Mouse (Mus musculus) hindbrain, embryonic 15.5 days (tissue): ENCODE data around the gene Mapkap1. TPM values are rescaled to one million over a fixed set of nuclear protein-coding genes. Genes with fewer than 3 reads are reported as not detected.

ENCODE experiments used
- ATAC-seq: fragments of 200-750 bp; cut with Nextera tagmentation; 2 replicates; pipeline ENCODE4 v1.8.0; 2017; ENCODE audit warnings: low read depth, moderate number of reproducible peaks, moderate TSS enrichment; ENCODE audit not compliant: low FRiP score
- H3K27ac ChIP-seq: fragments of 300-500 bp; sonication (generic); replicated peaks from 2 replicates; pipeline ENCODE4 v1.5.1; 2015; ENCODE audit warnings: mild to moderate bottlenecking, inconsistent platforms
- H3K27me3 ChIP-seq: fragments of 300-500 bp; sonication (generic); 2 replicates; pipeline ENCODE4 v1.6.1; 2015; ENCODE audit warnings: control low read depth, inconsistent platforms
- H3K36me3 ChIP-seq: fragments of 300-500 bp; sonication (generic); 2 replicates; pipeline ENCODE4 v1.6.1; 2015; ENCODE audit warnings: control low read depth, inconsistent platforms
- H3K4me1 ChIP-seq: fragments of 300-500 bp; sonication (generic); replicated peaks from 2 replicates; pipeline ENCODE4 v1.6.1; 2015; ENCODE audit warnings: control low read depth, inconsistent platforms
- H3K4me2 ChIP-seq: fragments of 300-500 bp; sonication (generic); 2 replicates; pipeline ENCODE4 v1.6.1; 2015; ENCODE audit warnings: moderate library complexity, mild to moderate bottlenecking, inconsistent platforms
- H3K4me3 ChIP-seq: fragments of 300-500 bp; sonication (generic); 2 replicates; pipeline ENCODE4 v1.5.1; 2015; ENCODE audit warnings: mild to moderate bottlenecking, inconsistent platforms
- H3K9ac ChIP-seq: fragments of 300-500 bp; sonication (generic); 2 replicates; pipeline ENCODE4 v1.6.1; 2015; ENCODE audit warnings: inconsistent platforms
- H3K9me3 ChIP-seq: fragments of 300-500 bp; sonication (generic); 2 replicates; pipeline ENCODE4 v1.6.1; 2016; ENCODE audit warnings: control low read depth, inconsistent platforms
- WGBS: fragments of 180-500 bp; shearing (Covaris S2); methylation state at CpG from one replicate; pipeline ENCODE4 v1.1.7; 2015; 5-methylcytosine and 5-hydroxymethylcytosine counted together
- polyA plus RNA-seq: library from polyadenylated mRNA; unstranded; fragments of >200 nt; fragmentation: Nextera tagmentation; extraction: Ambion mirVana; gene quantifications from 2 replicates; pipeline ENCODE4 v1.2.1, GENCODE M21; 2015

Gene Mapkap1
- polyA plus RNA-seq: 98.3 and 98.6 TPM in 2 replicates

DNA sequence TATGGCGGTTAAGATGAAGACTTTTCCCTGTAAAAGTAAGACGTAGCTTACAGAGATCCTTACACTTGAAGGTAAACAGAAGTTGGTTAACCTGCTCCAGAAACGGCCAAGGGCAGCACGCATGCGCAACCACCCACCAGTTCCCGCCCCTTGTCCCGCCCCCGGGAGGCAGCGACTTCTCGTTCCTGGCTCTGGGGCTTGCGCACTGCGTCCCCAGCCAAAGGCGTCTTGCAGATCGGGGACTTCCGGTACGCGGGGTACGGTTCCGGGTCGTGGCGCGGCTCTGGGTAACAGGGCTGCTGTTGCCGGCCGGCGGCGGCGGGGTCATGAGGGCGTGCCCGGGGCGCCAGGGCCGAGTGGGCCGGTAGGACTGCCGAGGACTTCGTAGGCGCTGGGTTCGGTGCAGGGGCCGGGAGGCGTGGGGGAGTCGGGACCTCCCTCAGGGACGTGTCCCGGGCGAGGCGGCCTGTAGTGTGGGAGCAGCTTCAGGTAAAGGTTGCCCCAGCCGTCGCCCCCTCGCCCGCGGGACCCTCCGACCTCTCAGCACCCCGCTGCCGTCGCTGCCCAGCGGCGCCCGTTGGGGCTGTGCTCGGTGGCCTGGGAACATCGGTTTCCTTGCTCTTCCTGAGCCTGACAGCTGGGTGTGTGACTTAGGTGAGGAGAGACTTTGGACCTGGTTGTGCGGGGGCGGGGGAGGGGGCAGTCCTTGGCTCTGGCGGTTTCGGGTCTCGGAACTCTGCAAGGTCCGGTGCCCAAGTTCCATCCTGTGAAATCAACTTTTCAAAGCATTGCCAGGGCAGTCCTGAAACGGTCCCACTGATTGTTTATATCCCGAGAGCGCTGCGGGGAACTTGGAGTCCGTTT is at the start of gene Mapkap1:
TSS of gene Mapkap1 (plus strand) at position 171 of the 864 bp plus-strand sequence.
- Histone ChIP-seq H3K4me2 (peak within 1 kb of the TSS; percentile 72), H3K4me3 (peak within 1 kb of the TSS; percentile 60), H3K4me1 (peaks cover 17% of the 10 kb centered on the region), H3K27me3 (no peaks in the 10 kb centered on the region), H3K36me3 (no peaks in the 10 kb centered on the region), H3K27ac (peak within 1 kb of the TSS; percentile 51), H3K9ac (peak within 1 kb of the TSS; percentile 66), H3K9me3 (no peaks in the 10 kb centered on the region)
- whole genome bisulfite sequencing: under 1% methylated on average over 68 of the region's 68 CpGs
- ATAC-seq: peak; percentile 99

DNA sequence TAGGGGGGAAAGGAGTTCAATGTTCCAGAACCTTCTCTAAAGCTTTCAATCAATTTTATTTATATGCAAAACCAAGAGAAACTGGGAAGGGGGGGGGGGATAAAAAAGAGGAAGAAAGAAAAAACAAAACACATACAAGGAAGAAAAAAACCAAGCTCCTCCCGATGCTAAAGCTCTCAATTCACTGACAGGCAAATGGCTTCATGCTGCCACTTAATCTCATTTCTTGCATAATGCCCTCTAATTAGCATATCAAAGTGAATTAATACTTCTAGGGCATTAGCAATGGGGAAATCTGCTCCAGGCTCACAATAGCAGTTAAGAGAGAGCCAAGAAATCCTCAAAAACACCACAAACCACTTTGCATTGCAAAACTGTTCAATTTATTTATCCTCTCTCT is 42.9 kb upstream of the Mapkap1 start:
- Histone ChIP-seq H3K4me1 (peaks cover 40% of the 10 kb centered on the region), H3K27me3 (no peaks in the 10 kb centered on the region), H3K9ac (peak overlapping the region; percentile 26; the same call in 1 of the 2 replicates), H3K36me3 (no peaks in the 10 kb centered on the region), H3K4me3 (0 out of 2 replicates have a peak overlapping the region, but pooled peaks have one; percentile 1), H3K9me3 (no peaks in the 10 kb centered on the region), H3K27ac (peak overlapping the region; percentile 62; the same call in 1 of the 2 replicates), H3K4me2 (peak overlapping the region; percentile 34)
- no peak for ATAC-seq
- WGBS: 7% methylated on average over 1 of the region's 1 CpGs

DNA sequence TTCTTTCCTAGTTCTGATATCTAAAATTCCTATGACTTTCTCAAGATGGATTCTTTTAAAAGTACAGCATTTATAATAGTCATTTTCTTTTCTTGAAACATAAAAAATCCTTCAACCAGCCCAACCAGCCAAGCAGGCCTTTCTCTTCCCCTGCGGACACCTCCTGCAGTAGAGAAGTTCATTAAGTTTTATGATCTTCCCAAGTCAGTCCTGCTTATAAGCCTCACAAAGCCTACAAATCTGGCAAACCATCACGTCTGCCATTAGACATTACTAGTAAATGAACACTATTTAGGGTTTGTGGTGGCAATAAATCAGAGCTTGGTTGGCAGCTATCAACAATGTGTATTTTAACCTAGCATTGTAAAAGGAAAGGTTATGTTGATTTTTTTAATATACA is 39.5 kb upstream of the Mapkap1 start:
- Histone ChIP-seq H3K4me2 (peak overlapping the region; percentile 55), H3K4me1 (peaks cover 28% of the 10 kb centered on the region), H3K36me3 (no peaks in the 10 kb centered on the region), H3K9me3 (no peaks in the 10 kb centered on the region), H3K27me3 (no peaks in the 10 kb centered on the region), H3K9ac (no peak overlapping the region), H3K4me3 (peak overlapping the region; percentile 28), H3K27ac (peak overlapping the region; percentile 56; the same call in 1 of the 2 replicates)
- 42% methylated on average over 2 of the region's 2 CpGs for WGBS
- ATAC-seq: no peak

DNA sequence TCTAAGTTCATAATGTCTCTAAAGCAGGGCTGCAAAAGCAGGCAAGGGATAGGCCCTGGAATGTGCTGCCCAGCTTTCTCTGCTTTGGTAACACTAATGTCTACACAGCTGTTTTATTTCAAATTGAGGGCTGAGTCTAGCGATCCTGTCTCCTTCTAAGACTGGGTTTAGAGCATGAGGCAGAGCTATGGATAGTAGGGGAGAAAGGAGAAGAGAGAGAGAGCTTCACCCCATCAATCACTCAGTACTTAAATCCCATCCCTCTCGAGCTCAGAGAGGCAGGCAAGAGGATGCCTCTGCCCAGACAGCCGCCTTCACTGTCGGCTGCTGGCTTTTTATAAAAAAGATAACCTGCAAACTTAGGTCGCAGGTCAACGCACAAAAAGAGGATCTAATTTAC is 38.2 kb upstream of the Mapkap1 start:
- Histone ChIP-seq H3K4me3 (peak overlapping the region; percentile 37), H3K36me3 (no peaks in the 10 kb centered on the region), H3K27ac (peak overlapping the region; percentile 77), H3K27me3 (no peaks in the 10 kb centered on the region), H3K4me2 (peak overlapping the region; percentile 55), H3K9me3 (no peaks in the 10 kb centered on the region), H3K4me1 (peaks cover 31% of the 10 kb centered on the region), H3K9ac (peak overlapping the region; percentile 53)
- 21% methylated on average over 6 of the region's 6 CpGs for WGBS
- no peak for ATAC-seq

DNA sequence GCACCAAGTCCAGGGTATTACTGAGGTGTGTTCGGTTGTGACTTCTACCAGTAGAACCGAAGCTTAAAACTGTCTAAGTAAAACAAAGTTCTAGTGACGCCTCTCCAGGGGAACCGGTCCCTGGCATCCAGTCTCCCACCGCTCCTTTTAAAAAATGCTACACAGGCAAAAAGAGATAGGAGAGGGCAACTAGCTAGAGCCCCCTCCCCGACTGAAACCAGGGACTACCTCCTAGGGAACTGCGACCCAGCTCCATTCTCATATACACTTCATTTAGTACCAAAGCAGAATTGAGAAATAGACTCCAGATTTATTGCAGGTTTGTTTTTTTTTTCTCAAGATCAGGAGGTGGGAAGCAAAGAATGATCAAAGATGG is 36.2 kb upstream of the Mapkap1 start:
- peaks cover 31% of the 10 kb centered on the region for H3K4me1 ChIP-seq
- H3K27ac ChIP-seq: peak overlapping the region; percentile 97
- no peaks in the 10 kb centered on the region for H3K36me3 ChIP-seq
- peak overlapping the region; percentile 76 for H3K4me2 ChIP-seq
- ATAC-seq: no peak
- H3K27me3 ChIP-seq: no peaks in the 10 kb centered on the region
- peak overlapping the region; percentile 78 for H3K4me3 ChIP-seq
- peak overlapping the region; percentile 79 for H3K9ac ChIP-seq
- WGBS: 4% methylated on average over 7 of the region's 7 CpGs
- no peaks in the 10 kb centered on the region for H3K9me3 ChIP-seq

DNA sequence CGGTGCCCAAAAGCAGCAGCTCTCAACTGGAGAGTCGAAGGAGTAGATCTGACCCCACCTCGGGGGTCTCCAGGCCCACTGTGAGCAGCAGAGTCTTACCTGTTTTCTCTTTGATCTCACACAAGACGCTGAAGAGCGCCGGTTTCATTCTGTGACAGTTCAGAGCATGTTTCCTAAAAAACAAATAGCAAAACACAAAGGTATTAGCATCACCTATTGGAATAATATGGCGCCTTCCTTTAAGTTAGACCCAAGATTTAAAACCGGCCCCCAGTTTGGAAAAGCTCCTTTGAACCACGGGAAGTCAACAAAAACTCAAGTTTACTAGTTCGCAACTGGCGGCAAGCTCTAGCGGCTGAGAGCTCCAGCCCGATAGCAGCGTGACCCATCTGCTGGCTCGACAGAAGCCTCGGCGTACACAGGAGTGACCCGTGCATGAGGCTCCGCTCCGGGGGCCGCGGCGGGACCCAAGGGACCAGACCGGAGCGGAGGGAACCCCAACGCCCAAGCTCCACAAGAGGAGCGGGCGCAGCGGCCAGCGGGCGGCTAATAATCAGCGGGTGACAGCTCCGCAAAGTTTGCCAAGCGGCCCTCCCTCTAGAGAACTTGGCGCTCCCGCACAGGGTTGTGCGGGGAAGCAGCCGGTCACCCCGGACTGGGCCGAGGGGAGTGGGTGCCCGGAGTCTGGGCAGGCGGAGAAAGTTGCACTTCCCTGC is 35.7 kb upstream of the Mapkap1 start:
- peak overlapping the region; percentile 79 for H3K9ac ChIP-seq
- no peaks in the 10 kb centered on the region for H3K36me3 ChIP-seq
- H3K27me3 ChIP-seq: no peaks in the 10 kb centered on the region
- peak overlapping the region; percentile 78 for H3K4me3 ChIP-seq
- WGBS: under 1% methylated on average over 42 of the region's 42 CpGs
- H3K27ac ChIP-seq: peak overlapping the region; percentile 97
- H3K4me1 ChIP-seq: peaks cover 31% of the 10 kb centered on the region
- ATAC-seq: no peak
- H3K9me3 ChIP-seq: no peaks in the 10 kb centered on the region
- peak overlapping the region; percentile 76 for H3K4me2 ChIP-seq

DNA sequence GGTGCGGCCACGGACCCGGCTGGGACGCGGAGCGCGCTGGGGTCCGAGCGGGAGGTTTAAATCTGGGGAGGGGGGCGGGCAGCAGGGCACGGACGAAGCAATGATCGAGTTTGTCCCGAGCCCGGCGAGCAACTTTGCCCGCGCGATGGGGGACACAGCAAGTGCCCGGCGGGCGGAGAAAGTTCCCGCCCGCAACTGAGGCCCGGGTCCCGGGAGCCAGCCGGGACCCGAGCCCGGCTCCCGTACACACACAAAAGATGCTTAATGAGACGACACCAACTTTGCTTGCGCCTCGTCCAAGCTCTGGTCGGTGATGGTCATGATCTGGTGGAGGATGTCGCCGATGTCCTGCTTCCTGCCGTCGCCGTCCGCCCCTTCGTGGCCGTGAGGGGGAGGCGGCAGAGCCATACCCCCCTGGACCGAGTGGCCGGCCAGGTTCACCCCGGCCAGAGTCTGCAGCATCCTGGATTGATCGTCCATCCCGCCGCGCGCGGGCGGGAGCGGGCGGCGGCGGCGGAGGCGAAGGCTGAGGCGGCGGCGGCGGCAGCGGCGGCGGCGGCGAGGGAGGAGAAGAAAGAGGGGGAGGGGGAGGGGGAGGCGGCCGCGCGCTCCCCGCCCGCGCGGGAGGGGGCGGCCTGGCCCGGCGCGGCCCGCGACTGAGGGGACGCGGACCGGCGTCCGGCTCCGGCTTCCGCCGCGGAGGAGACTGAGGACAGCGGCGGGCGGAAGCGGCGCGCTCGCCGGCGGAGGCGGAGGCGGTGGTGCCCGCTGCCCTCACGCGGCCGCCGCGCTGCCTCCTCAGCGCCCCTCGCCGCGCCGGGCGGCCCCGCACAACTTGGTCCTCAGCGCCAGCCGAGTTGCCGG is 34.9 kb upstream of the Mapkap1 start:
- H3K27me3 ChIP-seq: no peaks in the 10 kb centered on the region
- peak; percentile 28 for ATAC-seq
- peak overlapping the region; percentile 97 for H3K27ac ChIP-seq
- WGBS: under 1% methylated on average over 61 of the region's 118 CpGs
- peaks cover 31% of the 10 kb centered on the region for H3K4me1 ChIP-seq
- H3K9ac ChIP-seq: peak overlapping the region; percentile 79
- no peaks in the 10 kb centered on the region for H3K36me3 ChIP-seq
- H3K4me2 ChIP-seq: peak overlapping the region; percentile 76
- H3K4me3 ChIP-seq: peak overlapping the region; percentile 78
- H3K9me3 ChIP-seq: no peaks in the 10 kb centered on the region

DNA sequence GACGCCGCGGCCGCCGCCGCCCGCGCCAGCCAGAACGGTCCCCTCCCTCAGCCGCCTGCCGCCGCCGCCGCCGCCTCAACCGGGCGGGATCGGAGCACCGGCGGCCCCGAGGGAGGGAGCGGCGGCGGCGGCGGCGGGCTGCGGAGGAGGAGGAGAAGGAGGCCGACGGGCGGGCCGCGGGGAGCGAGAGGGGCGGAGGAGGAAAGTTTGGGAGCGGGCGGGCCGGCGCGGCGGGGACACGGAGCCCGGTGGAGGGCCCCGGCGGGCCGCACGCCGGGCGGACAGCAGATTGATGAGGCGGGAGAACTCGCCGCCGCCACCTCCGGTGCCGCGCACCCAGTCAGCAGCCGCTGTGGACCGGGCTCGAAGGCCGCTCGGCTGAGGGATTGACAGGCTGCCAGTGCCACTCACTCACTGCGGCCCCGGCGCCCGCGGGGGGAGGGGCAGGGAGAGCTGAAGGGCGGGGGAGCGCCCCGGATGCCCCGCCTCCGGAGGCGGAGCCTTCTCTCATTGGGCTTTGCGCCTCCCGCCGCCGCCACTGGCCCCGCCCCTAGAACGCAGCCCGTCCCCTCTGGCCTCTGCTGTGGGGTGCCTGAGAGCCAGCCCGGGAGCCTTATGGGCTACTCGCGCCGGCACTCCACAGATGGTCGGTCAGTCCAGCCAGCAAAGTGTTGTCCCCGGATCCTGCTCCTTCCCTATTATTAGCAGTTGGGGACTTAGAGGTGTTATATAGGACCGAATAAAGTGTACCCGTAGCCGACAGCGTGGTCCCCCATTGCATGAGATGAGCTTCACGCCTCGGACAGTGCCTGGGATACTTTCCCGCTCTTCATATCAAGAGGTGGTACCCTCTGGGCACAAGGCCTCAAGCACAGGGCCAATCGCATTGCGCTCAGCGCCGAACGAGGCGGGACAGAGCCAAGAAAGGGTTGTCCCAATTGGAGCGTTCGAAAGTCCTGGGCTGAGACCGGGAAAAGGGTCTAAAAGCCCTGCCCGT is 34.0 kb upstream of the Mapkap1 start, which contains the start of gene Pbx3:
TSS of gene Pbx3 (minus strand) at position 838 of the 997 bp plus-strand sequence.
- Histone ChIP-seq H3K4me2 (peak within 1 kb of the TSS; percentile 76), H3K9ac (peak within 1 kb of the TSS; percentile 79), H3K4me1 (peaks cover 28% of the 10 kb centered on the region), H3K9me3 (no peaks in the 10 kb centered on the region), H3K27ac (peak within 1 kb of the TSS; percentile 97), H3K27me3 (no peaks in the 10 kb centered on the region), H3K4me3 (peak within 1 kb of the TSS; percentile 78), H3K36me3 (no peaks in the 10 kb centered on the region)
- under 1% methylated on average over 82 of the region's 102 CpGs for WGBS
- ATAC-seq: peak; percentile 93

DNA sequence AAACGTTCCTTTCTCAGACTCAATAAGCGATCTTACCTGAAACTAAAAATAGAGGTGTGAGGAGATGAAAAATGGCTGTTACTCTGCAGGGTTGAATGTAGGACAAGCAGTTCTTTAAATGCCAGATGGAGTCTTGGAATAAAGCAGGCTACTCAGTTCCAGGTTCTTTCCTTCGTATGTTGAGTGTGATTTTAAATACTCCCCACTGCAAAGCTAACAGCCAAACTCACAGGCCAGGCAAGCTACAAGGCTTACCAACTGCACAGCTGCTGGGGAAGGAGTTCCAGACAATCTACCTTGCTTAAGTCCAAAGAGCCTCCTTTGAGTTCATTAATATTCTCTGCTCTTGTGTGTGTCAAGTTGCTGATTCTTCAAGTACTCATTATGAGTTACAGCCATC is 32.7 kb upstream of the Mapkap1 start:
- ATAC-seq: no peak

DNA sequence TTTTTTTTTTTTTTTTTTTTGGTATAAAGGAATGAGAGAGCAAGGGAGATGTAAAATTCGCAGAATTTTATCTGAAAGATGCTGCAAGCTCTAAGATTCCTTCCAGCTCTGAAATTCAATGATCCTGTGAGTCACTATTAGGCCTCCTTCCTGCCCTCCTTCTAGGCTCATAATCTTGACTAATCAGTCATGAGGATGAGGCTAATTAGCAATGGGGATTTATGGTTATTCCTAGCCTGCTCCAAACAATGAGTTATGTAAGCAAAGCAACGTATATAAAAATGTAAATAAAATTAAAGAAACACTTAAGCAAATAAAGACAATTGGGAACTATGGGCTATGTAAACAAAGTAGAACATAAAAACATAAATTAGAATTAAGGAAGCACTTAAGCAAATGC is 32.2 kb upstream of the Mapkap1 start:
- H3K27me3 ChIP-seq: no peaks in the 10 kb centered on the region
- H3K9me3 ChIP-seq: no peaks in the 10 kb centered on the region
- no peak overlapping the region for H3K27ac ChIP-seq
- H3K4me2 ChIP-seq: no peak overlapping the region
- H3K4me3 ChIP-seq: no peak overlapping the region
- H3K4me1 ChIP-seq: peaks cover 19% of the 10 kb centered on the region
- no peak overlapping the region for H3K9ac ChIP-seq
- no peaks in the 10 kb centered on the region for H3K36me3 ChIP-seq
- 73% methylated on average over 2 of the region's 2 CpGs for WGBS
- ATAC-seq: no peak

More for the DNA sequence above, 32.7 kb upstream of the Mapkap1 start:
- no peak overlapping the region for H3K9ac ChIP-seq
- no peak overlapping the region for H3K27ac ChIP-seq
- WGBS: 45% methylated on average over 3 of the region's 3 CpGs
- H3K9me3 ChIP-seq: no peaks in the 10 kb centered on the region
- H3K4me2 ChIP-seq: no peak overlapping the region
- H3K4me1 ChIP-seq: peaks cover 21% of the 10 kb centered on the region
- no peak overlapping the region for H3K4me3 ChIP-seq
- no peaks in the 10 kb centered on the region for H3K27me3 ChIP-seq
- no peaks in the 10 kb centered on the region for H3K36me3 ChIP-seq
